Mouse (Mus musculus): Measurements from ENCODE around the gene Zcchc9. TPM values are rescaled to one million over a fixed set of nuclear protein-coding genes. Genes with fewer than 3 reads are reported as not detected.
"Not testable (repeated sequence)": the region's sequence is repeated elsewhere in the genome, so short reads cannot be mapped to it uniquely, and the experiment has no call there.

The Zcchc9 gene
- polyA plus RNA-seq, 1 experiment from 2014 or later = 28.8 TPM

DNA sequence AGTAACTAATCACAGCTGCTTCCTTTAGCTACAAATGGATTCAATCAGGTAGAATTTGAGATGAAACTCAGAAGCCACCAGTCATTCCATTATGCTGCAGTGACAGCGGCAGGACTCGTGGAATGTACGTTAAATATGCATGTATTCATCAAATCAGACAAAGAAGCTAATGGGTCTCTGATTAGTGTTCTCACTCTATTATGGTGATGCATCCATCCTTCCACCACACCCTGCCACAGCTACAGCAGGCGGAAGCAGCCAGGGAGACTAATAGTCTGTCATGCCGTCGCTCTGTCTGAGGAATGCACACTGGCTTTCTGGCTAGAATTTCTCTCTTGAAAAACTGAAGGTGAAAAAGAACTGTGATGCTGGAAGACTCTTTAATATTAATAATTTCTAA, 11.5 kb downstream of the Zcchc9 start:
- H3K4me2 ChIP-seq = no peak overlapping the region
- peak; percentile 73 for ATAC-seq
- H3K27ac ChIP-seq = no peak overlapping the region
- H3K9me3 ChIP-seq (replicated peaks) = no peaks in the 10 kb centered on the region
- no peaks in the 10 kb centered on the region for H3K27me3 ChIP-seq
- H3K9ac ChIP-seq = no peak overlapping the region
- peaks cover 75% of the 10 kb centered on the region for H3K36me3 ChIP-seq (ENCODE audit: poor library complexity, severe bottlenecking)
- no peak overlapping the region for H3K4me3 ChIP-seq
- 64% methylated on average over 6 of the region's 6 CpGs for WGBS
- no peaks in the 10 kb centered on the region for H3K4me1 ChIP-seq

DNA sequence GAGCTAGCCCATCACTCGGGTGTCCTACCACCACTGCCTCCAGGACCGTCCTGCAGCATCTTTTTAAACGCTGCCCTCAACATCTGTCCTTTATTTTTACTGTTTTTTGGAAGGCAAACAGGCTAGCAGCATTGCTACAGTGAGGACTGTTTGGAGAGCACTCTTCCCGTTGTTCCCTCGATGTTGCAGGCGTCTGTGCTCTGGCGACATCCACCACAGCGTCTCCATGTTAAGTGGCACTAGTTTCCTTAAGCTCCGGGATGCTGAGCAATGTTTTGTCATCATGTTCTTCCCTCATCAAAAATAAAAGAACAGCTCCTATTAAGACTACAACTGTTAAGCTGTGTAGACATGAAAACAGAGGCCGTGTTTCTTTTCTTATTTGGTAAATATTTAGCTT, 11.9 kb downstream of the Zcchc9 start:
- Histone ChIP-seq H3K4me1 (no peaks in the 10 kb centered on the region), H3K27ac (peak overlapping the region; percentile 25; the same call in 1 of the 2 replicates), H3K4me3 (no peak overlapping the region), H3K9me3 (replicated peaks) (no peaks in the 10 kb centered on the region), H3K27me3 (no peaks in the 10 kb centered on the region), H3K36me3 (ENCODE audit: poor library complexity, severe bottlenecking) (peaks cover 71% of the 10 kb centered on the region), H3K9ac (no peak overlapping the region), H3K4me2 (no peak overlapping the region)
- peak; percentile 55; the same call in 1 of the 2 replicates for ATAC-seq
- 87% methylated on average over 10 of the region's 10 CpGs for WGBS

DNA sequence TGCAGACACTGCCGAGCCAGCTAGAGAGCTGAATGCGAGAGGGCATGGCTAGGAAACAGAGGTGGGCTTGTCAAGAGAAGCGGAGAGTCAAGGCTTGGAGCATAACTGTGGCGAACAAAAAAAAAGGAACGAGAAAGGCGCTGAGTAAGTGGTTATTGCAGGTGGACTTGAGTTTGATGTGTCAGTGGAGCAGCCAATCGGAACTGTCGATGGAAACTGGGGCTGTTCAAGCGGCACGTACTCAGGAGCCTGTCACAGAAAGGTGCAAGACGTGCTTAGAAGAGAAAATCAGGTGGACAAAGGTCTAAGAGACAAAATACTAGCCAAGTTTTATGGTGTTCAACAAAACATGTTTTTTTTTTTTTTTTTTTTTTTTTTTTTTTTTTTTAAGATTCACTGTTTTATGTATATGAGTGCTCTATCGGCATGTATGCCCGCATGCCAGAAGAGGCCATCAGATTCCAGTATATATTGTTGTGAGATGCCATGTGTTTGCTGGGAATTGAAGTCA, 12.5 kb downstream of the Zcchc9 start:
- Histone ChIP-seq H3K9me3 (replicated peaks) (no peaks in the 10 kb centered on the region), H3K4me1 (no peaks in the 10 kb centered on the region), H3K4me2 (no peak overlapping the region), H3K4me3 (no peak overlapping the region), H3K27ac (no peak overlapping the region), H3K36me3 (ENCODE audit: poor library complexity, severe bottlenecking) (peaks cover 64% of the 10 kb centered on the region), H3K27me3 (no peaks in the 10 kb centered on the region), H3K9ac (no peak overlapping the region)
- 95% methylated on average over 13 of the region's 13 CpGs for whole genome bisulfite sequencing
- ATAC-seq = no peak

- peaks cover 35% of the 10 kb centered on the region for H3K36me3 ChIP-seq (ENCODE audit: poor library complexity, severe bottlenecking)
- ATAC-seq = no peak
- H3K9me3 ChIP-seq (replicated peaks) = no peaks in the 10 kb centered on the region
- no peak overlapping the region for H3K9ac ChIP-seq
- no peak overlapping the region for H3K4me2 ChIP-seq
- 95% methylated on average over 1 of the region's 1 CpGs for WGBS
- H3K27ac ChIP-seq = no peak overlapping the region
- no peaks in the 10 kb centered on the region for H3K4me1 ChIP-seq
- H3K4me3 ChIP-seq = no peak overlapping the region
- no peaks in the 10 kb centered on the region for H3K27me3 ChIP-seq
Observed at GRCm38 (mm10) chr13:91792035-91792434, 15.5 kb downstream of the Zcchc9 start.

- Histone ChIP-seq H3K36me3 (ENCODE audit: poor library complexity, severe bottlenecking) (no peaks in the 10 kb centered on the region), H3K27ac (no peak overlapping the region), H3K9ac (no peak overlapping the region), H3K4me3 (no peak overlapping the region), H3K27me3 (no peaks in the 10 kb centered on the region), H3K4me2 (no peak overlapping the region), H3K4me1 (no peaks in the 10 kb centered on the region), H3K9me3 (replicated peaks) (no peaks in the 10 kb centered on the region)
- ATAC-seq = no peak
Observed at GRCm38 (mm10) chr13:91779892-91780291, 27.6 kb downstream of the Zcchc9 start.

DNA sequence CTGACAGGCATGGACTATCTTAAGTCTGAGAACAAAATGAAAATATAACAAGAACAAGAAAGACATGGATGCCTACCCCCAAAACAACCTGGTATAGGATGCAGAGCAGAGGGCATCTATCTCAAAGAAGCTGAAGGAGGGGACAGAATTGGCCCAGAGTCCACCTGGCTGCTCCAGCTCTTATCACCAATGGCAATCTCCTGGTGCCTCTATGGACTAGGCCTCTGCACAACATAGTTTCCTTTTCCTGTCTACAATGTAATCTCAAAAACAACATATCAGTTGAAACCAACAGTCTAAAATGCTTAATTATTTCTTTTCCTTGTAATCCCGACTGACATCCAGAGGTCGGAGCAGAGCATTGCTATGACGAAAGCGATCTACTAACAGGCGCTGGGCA, 29.4 kb downstream of the Zcchc9 start:
- Histone ChIP-seq H3K4me2 (no peak overlapping the region), H3K4me1 (no peaks in the 10 kb centered on the region), H3K27me3 (no peaks in the 10 kb centered on the region), H3K9ac (no peak overlapping the region), H3K36me3 (ENCODE audit: poor library complexity, severe bottlenecking) (no peaks in the 10 kb centered on the region), H3K4me3 (no peak overlapping the region), H3K9me3 (replicated peaks) (no peaks in the 10 kb centered on the region), H3K27ac (no peak overlapping the region)
- ATAC-seq = no peak
- 95% methylated on average over 5 of the region's 5 CpGs for WGBS

GRCm38 (mm10) chr13:91768683-91769651, 38.5 kb downstream of the Zcchc9 start:
- H3K9ac ChIP-seq = no peak overlapping the region
- no peaks in the 10 kb centered on the region for H3K4me1 ChIP-seq
- H3K9me3 ChIP-seq (replicated peaks) = no peaks in the 10 kb centered on the region
- H3K27me3 ChIP-seq = no peaks in the 10 kb centered on the region
- 82% methylated on average over 9 of the region's 9 CpGs for WGBS
- H3K36me3 ChIP-seq (ENCODE audit: poor library complexity, severe bottlenecking) = no peaks in the 10 kb centered on the region
- H3K4me2 ChIP-seq = no peak overlapping the region
- H3K27ac ChIP-seq = no peak overlapping the region
- ATAC-seq = no peak
- no peak overlapping the region for H3K4me3 ChIP-seq

DNA sequence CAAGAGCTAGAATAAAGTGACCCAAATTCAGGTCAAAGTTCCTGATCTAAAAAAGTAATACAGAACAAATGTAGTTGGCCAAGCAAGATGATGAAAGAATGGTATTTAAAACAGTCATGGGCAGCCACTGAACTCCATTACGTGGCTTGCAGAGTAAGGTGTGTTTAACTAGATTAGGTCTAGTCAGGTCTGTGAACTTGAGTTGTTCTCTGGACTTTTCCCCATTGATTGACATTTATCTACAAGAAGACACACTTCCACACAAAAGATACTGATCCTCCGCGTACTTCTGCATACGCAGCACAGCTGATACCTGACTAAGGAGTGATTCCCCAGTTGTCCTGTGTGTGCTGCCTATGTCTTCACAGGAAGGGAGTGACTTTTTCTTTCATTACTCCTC, 41.9 kb downstream of the Zcchc9 start:
- 95% methylated on average over 4 of the region's 4 CpGs for WGBS

GRCm38 (mm10) chr13:91763654-91764053, 43.9 kb downstream of the Zcchc9 start:
- H3K27me3 ChIP-seq; H3K4me3 ChIP-seq; H3K9ac ChIP-seq; ATAC-seq; H3K36me3 ChIP-seq (ENCODE audit: poor library complexity, severe bottlenecking); H3K4me2 ChIP-seq; H3K4me1 ChIP-seq; H3K27ac ChIP-seq; H3K9me3 ChIP-seq (replicated peaks): not testable (repeated sequence)
- 92% methylated on average over 3 of the region's 3 CpGs for WGBS

More for the DNA sequence above, 41.9 kb downstream of the Zcchc9 start:
- no peaks in the 10 kb centered on the region for H3K27me3 ChIP-seq
- ATAC-seq = no peak
- H3K36me3 ChIP-seq (ENCODE audit: poor library complexity, severe bottlenecking) = no peaks in the 10 kb centered on the region
- no peak overlapping the region for H3K9ac ChIP-seq
- no peak overlapping the region for H3K4me3 ChIP-seq
- no peak overlapping the region for H3K27ac ChIP-seq
- H3K4me2 ChIP-seq = no peak overlapping the region
- no peaks in the 10 kb centered on the region for H3K9me3 ChIP-seq (replicated peaks)
- H3K4me1 ChIP-seq = no peaks in the 10 kb centered on the region

GRCm38 (mm10) chr13:91761654-91762445, 45.7 kb downstream of the Zcchc9 start:
- Histone ChIP-seq H3K4me1 (no peaks in the 10 kb centered on the region), H3K36me3 (ENCODE audit: poor library complexity, severe bottlenecking) (no peaks in the 10 kb centered on the region), H3K4me3 (no peak overlapping the region), H3K9me3 (replicated peaks) (no peaks in the 10 kb centered on the region), H3K4me2 (no peak overlapping the region), H3K27me3 (no peaks in the 10 kb centered on the region), H3K27ac (no peak overlapping the region), H3K9ac (no peak overlapping the region)
- 93% methylated on average over 6 of the region's 6 CpGs for WGBS
- no peak for ATAC-seq

GRCm38 (mm10) chr13:91760302-91761050, 47.0 kb downstream of the Zcchc9 start:
- no peaks in the 10 kb centered on the region for H3K36me3 ChIP-seq (ENCODE audit: poor library complexity, severe bottlenecking)
- no peaks in the 10 kb centered on the region for H3K4me1 ChIP-seq
- H3K27ac ChIP-seq = no peak overlapping the region
- H3K4me2 ChIP-seq = no peak overlapping the region
- H3K27me3 ChIP-seq = no peaks in the 10 kb centered on the region
- H3K4me3 ChIP-seq = no peak overlapping the region
- no peak overlapping the region for H3K9ac ChIP-seq
- no peaks in the 10 kb centered on the region for H3K9me3 ChIP-seq (replicated peaks)
- ATAC-seq = no peak
- 94% methylated on average over 8 of the region's 8 CpGs for WGBS

Data from forebrain, embryonic 13.5 days (tissue).